Mouse (Mus musculus) mouse embryonic stem cell (cell line): ENCODE data around the gene Tas2r139.
"Not testable (repeated sequence)": the region's sequence is repeated elsewhere in the genome, so short reads cannot be mapped to it uniquely, and the experiment has no call there.

Experiments used
- in situ Hi-C, 2 experiments: fragments of 300-500 bp; cut with MboI; formaldehyde crosslinking; loops; 1 replicate in 1 of 2; 3 replicates in 1 of 2; pipeline ENCODE4 v1.14.3; 2019 to 2020; ENCODE audit warnings: low sequenced_read_pairs in 2 of 2, low pct_unique_long_range_greater_than_20kb in 1 of 2, mixed read lengths in 1 of 2; ENCODE audit not compliant: unreplicated experiment in 1 of 2

Gene Tas2r139

DNA sequence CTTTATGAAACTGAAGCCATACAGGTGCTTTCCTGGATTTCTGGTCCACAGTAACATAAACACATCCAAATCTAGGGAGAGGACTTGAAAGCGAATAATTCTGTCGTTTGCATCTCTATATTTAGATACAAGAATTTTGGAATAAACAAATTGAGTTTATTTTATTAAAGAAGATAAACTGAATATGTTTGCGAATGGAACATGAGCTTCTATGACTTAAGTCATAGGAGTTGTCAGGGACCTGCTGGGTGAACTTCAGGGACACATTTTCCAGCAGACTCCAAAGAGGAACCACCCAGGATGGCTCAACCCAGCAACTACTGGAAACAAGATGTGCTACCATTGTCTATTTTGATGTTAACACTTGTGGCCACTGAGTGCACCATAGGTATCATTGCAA, at the start of gene Tas2r139:
Gene Tas2r139 (plus strand): TSS at position 301 of the 400 bp plus-strand sequence.
- in situ Hi-C loops, result no loop called here

DNA sequence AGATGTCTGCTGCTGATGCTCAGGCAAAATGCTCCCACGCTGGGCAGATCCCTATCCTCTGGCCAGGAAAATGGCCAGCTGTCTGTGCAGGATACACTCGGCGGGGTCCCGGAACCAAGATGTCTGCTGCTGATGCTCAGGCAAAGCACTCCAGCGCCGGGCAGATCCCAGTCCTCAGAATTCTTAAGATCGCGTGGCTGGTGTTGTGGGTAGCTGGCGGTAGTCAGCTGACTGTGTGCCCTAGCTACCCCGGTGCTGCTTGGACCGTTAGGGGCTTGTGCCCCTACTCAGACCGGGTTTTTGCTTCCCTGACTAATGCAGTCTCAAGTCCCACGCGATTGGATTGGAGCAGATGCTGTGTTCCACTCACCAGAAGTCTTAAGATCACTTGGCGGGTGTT, 10.4 kb downstream of the Tas2r139 start:
- in situ Hi-C loops, result not testable (repeated sequence)

DNA sequence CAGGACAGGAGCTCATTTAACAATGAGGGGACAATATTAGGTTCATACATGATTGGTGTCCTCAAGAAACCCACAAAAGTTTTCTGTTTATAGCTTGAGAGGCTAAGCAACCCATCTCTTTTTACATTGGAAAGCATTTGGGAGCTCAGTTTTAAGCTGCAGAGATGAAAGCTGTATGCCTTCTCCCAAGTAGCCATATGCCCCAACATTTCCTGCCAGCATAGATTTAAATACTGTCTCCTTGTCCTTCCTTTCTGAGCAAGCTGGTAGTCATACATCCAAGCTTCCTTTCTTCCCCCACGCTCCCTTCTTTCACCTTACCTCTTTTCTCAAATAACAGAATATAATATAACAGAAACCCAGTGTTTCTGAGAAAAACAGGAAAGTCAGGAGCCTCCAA, 41.7 kb downstream of the Tas2r139 start:
- in situ Hi-C loops, result loop anchor here in 1 of 2 experiments (25.0 kb wide), 1 partner anchor 420 kb away; no protein-coding TSS in a partner anchor

DNA sequence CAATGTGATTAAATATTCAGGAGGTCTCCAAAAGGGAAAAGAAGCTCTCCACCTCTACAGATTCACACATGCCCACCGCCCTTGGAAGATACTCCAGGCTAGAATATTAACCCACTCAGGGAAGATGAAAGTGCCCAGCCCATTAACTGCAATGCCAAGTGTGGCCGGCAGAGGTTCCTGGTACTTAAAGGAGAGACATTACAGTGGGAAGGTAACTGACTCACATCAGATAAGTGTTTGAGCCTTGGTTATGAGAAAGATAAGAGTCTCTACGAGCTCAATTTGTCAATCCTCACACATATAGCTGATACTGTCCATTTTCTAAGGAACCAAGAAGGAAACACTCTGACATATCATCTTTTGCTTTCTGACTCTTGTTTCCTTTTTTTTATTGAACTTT, 45.5 kb downstream of the Tas2r139 start:
- in situ Hi-C loops, result loop anchor here in 1 of 2 experiments (25.0 kb wide), 1 partner anchor 424 kb away; no protein-coding TSS in a partner anchor
